Mouse (Mus musculus) left cerebral cortex, adult 8-10 months (tissue): ENCODE results near the gene Usp11. TPM values are rescaled to one million over a fixed set of nuclear protein-coding genes. Genes with fewer than 3 reads are reported as not detected.

Source experiments
- total RNA-seq, 4 experiments: library from RNA; stranded (reverse); gene quantifications; 2 replicates each; pipeline ENCODE4 v1.2.4; 2022

Gene Usp11
- total RNA-seq, 4 experiments from 2014 or later = 115 to 130 (median 124) TPM

Other genes with a start within 250 kb of the Usp11 start
- under 1 TPM in 3 of 4 experiments, not detected in 1; 0.22 to 0.46 (median 0.38) TPM for gene Rgn, start 154.1 kb upstream of the Usp11 start, total RNA-seq
- gene Rbm10, start 86.4 kb upstream of the Usp11 start, total RNA-seq = 10 to 100 TPM; 38.5 to 42.3 (median 40.2) TPM
- 100 to 1,000 TPM; 135 to 153 (median 146) TPM for gene Ndufb11, start 86.3 kb upstream of the Usp11 start, total RNA-seq
- 100 to 1,000 TPM; 334 to 390 (median 365) TPM for gene Uba1, start 45.6 kb upstream of the Usp11 start, total RNA-seq
- 100 to 1,000 TPM; 227 to 241 (median 232) TPM for gene Cdk16, start 16.0 kb upstream of the Usp11 start, total RNA-seq
- 100 to 1,000 TPM; 178 to 196 (median 190) TPM for gene Araf, start 93.9 kb downstream of the Usp11 start, total RNA-seq
- gene Timp1, start 166.3 kb downstream of the Usp11 start, total RNA-seq = 1 to 10 TPM in 2 of 4 experiments, under 1 TPM in 2; 0.41 to 2.4 (median 1.0) TPM
- gene Syn1, start 217.1 kb downstream of the Usp11 start, total RNA-seq = 100 to 1,000 TPM; 399 to 450 (median 434) TPM
- gene Cfp, start 227.6 kb downstream of the Usp11 start, total RNA-seq = 10 to 100 TPM in 2 of 4 experiments, 1 to 10 TPM in 2; 6.0 to 13.3 (median 9.1) TPM
- gene Elk1, start 246.7 kb downstream of the Usp11 start, total RNA-seq = 10 to 100 TPM; 47.8 to 56.1 (median 51.6) TPM